Mouse (Mus musculus): ENCODE data around the gene Ugt1a8. TPM values are rescaled to one million over a fixed set of nuclear protein-coding genes. Genes with fewer than 3 reads are reported as not detected.

Ugt1a8 gene
- polyA plus RNA-seq, 1 experiment from 2014 or later, result not detected

DNA sequence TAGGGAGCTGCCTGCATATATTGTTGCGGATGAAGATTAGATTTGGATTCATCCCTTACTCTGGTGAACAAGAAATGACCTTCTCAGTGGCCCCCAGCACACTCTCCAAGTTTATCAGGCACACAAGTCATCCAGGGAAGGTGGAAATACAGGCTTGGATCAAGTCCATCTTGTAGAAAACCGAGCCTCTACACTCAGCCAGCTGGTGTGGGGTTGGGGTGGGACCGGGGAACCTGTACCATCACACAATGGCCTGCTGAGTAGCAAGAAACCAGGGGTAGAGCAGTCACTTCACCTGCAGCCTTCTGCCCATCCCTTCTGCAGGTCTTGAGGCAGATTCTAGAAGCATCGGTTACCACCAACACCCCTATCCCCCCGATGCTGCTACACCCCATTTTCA, 147.0 kb downstream of the Ugt1a8 start:
- H3K4me3 ChIP-seq (ENCODE audit: control insufficient read depth in 1 of 2, insufficient read depth in 1 of 2, low read depth in 1 of 2, low read length in 2 of 2), result no peak overlapping the region

DNA sequence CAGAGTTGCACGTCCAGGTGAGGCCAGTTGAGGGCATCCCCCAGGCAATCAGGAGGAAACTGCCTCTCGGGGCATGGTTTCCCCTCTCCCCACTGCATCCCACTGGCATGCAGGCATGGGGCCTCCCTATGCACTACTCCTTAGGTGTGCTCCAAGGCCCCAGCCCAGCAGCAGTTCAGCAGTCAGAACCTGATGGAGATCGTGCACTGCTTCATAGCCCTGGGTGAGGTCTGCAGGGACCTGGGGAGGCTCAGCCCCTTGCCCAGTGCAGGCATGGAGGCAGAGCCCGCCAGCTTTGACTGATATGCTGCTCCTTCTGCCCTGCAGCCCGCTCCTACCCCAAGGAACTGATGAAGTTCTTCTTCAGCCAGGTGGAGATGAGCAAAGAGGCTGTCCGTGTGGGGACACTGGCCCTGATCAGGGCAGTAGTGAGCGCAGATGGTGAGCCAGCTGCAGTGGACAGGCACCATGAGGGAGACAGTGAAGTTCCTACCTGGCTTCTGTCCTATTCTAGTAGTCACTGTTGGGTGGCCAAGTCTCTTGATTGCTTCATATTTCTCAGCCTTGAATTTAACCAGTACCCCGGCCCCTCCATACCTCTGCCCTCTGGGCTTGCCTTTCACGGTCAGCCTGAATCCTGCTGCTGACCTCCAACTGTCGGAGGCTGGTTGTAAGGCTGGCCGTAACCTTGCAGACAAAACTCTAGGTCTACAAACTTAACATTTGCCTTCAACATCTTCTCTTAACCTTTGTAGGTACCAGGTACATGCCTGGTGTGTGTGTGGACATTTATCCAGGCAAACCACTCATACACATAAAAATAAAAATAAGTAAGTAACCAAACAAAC, 147.7 kb downstream of the Ugt1a8 start:
- no peaks in the 10 kb centered on the region for H3K36me3 ChIP-seq (ENCODE audit: control insufficient read depth, insufficient read depth, low read length)
- WGBS, result 54% methylated on average over 11 of the region's 11 CpGs
- H3K27me3 ChIP-seq (ENCODE audit: control insufficient read depth, insufficient read depth, low read length), result no peaks in the 10 kb centered on the region
- H3K9ac ChIP-seq (ENCODE audit: low read length), result no peak overlapping the region
- no peaks in the 10 kb centered on the region for H3K4me1 ChIP-seq (ENCODE audit: control insufficient read depth in 2 of 2, insufficient read depth in 2 of 2, low read length in 2 of 2)
- ATAC-seq (ENCODE audit: insufficient number of reproducible peaks, insufficient read depth, low FRiP score, low read depth), result 0 out of 2 replicates have a peak, but pooled peaks have one; percentile 3
- H3K27ac ChIP-seq (replicated peaks in 1 of 2; ENCODE audit: control insufficient read depth in 1 of 2, insufficient read depth in 1 of 2, low read depth in 2 of 2, low read length in 2 of 2), result no peak overlapping the region
- no peak overlapping the region for H3K4me2 ChIP-seq (ENCODE audit: low read length)
- H3K9me3 ChIP-seq (ENCODE audit: control insufficient read depth, low read length), result peaks cover 98% of the 10 kb centered on the region
- no peak overlapping the region for H3K4me3 ChIP-seq (ENCODE audit: control insufficient read depth in 1 of 2, insufficient read depth in 1 of 2, low read depth in 1 of 2, low read length in 2 of 2)

More for the DNA sequence above, 147.0 kb downstream of the Ugt1a8 start:
- Histone ChIP-seq H3K9ac (ENCODE audit: low read length) (no peak overlapping the region), H3K4me1 (ENCODE audit: control insufficient read depth in 2 of 2, insufficient read depth in 2 of 2, low read length in 2 of 2) (no peaks in the 10 kb centered on the region), H3K27ac (replicated peaks in 1 of 2; ENCODE audit: control insufficient read depth in 1 of 2, insufficient read depth in 1 of 2, low read depth in 2 of 2, low read length in 2 of 2) (no peak overlapping the region), H3K9me3 (ENCODE audit: control insufficient read depth, low read length) (peaks cover 98% of the 10 kb centered on the region), H3K27me3 (ENCODE audit: control insufficient read depth, insufficient read depth, low read length) (no peaks in the 10 kb centered on the region), H3K4me2 (ENCODE audit: low read length) (no peak overlapping the region), H3K36me3 (ENCODE audit: control insufficient read depth, insufficient read depth, low read length) (no peaks in the 10 kb centered on the region)
- ATAC-seq (ENCODE audit: insufficient number of reproducible peaks, insufficient read depth, low FRiP score, low read depth), result no peak
- WGBS, result 38% methylated on average over 5 of the region's 5 CpGs

DNA sequence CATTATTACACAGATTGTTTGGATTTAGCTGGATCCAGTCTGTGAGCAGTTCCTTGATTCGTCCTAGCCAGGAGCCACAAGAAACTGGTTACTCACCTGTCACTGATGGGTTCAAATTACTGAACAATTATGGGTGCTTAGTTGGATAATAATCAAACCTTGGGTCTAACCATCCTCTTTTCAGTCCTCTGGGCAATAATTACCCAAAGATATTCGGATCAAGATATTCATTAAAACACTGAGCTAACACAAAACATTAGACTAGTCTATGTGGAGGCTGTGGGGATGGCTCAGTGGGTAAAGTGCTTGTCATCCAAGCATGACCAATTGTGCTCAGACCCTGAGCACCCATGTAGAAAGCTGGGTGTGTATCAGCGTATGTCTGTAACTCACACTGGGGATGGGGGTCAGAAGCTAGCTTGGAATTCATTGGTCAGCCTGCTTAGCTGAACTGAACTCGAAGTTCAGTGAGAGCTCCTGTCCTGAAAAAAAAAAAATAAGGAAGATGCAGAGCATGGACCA, 148.3 kb downstream of the Ugt1a8 start:
- Histone ChIP-seq H3K9ac (ENCODE audit: low read length) (no peak overlapping the region), H3K4me2 (ENCODE audit: low read length) (no peak overlapping the region), H3K27ac (replicated peaks in 1 of 2; ENCODE audit: control insufficient read depth in 1 of 2, insufficient read depth in 1 of 2, low read depth in 2 of 2, low read length in 2 of 2) (no peak overlapping the region), H3K27me3 (ENCODE audit: control insufficient read depth, insufficient read depth, low read length) (no peaks in the 10 kb centered on the region), H3K36me3 (ENCODE audit: control insufficient read depth, insufficient read depth, low read length) (no peaks in the 10 kb centered on the region), H3K9me3 (ENCODE audit: control insufficient read depth, low read length) (peaks cover 98% of the 10 kb centered on the region), H3K4me3 (ENCODE audit: control insufficient read depth in 1 of 2, insufficient read depth in 1 of 2, low read depth in 1 of 2, low read length in 2 of 2) (no peak overlapping the region), H3K4me1 (ENCODE audit: control insufficient read depth in 2 of 2, insufficient read depth in 2 of 2, low read length in 2 of 2) (no peaks in the 10 kb centered on the region)
- ATAC-seq (ENCODE audit: insufficient number of reproducible peaks, insufficient read depth, low FRiP score, low read depth), result no peak
- 51% methylated on average over 4 of the region's 4 CpGs for WGBS

DNA sequence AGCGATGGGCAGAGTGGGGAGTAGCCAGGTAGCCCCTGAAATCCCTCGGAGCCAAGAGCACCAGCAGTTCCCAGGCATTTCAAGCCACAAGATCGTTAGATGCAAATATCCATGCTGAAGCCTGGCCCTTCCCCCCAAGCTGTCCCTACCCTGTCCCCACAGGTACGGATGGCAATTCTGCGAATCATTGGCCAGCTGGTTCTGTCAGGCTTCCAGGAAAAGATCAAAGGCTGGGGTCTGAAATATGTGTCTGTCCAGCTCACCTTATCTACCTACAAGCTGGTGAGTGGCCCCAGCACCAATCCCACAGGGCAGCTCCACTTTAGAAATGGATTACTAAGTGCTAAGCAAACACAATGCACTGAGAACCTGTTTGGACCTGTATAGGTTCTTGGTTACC, 149.7 kb downstream of the Ugt1a8 start:
- Histone ChIP-seq H3K9ac (ENCODE audit: low read length) (no peak overlapping the region), H3K36me3 (ENCODE audit: control insufficient read depth, insufficient read depth, low read length) (no peaks in the 10 kb centered on the region), H3K27me3 (ENCODE audit: control insufficient read depth, insufficient read depth, low read length) (no peaks in the 10 kb centered on the region), H3K4me1 (ENCODE audit: control insufficient read depth in 2 of 2, insufficient read depth in 2 of 2, low read length in 2 of 2) (no peaks in the 10 kb centered on the region), H3K4me2 (ENCODE audit: low read length) (no peak overlapping the region), H3K27ac (replicated peaks in 1 of 2; ENCODE audit: control insufficient read depth in 1 of 2, insufficient read depth in 1 of 2, low read depth in 2 of 2, low read length in 2 of 2) (no peak overlapping the region), H3K9me3 (ENCODE audit: control insufficient read depth, low read length) (peaks cover 98% of the 10 kb centered on the region), H3K4me3 (ENCODE audit: control insufficient read depth in 1 of 2, insufficient read depth in 1 of 2, low read depth in 1 of 2, low read length in 2 of 2) (no peak overlapping the region)
- no peak for ATAC-seq (ENCODE audit: insufficient number of reproducible peaks, insufficient read depth, low FRiP score, low read depth)
- WGBS, result 68% methylated on average over 5 of the region's 5 CpGs

DNA sequence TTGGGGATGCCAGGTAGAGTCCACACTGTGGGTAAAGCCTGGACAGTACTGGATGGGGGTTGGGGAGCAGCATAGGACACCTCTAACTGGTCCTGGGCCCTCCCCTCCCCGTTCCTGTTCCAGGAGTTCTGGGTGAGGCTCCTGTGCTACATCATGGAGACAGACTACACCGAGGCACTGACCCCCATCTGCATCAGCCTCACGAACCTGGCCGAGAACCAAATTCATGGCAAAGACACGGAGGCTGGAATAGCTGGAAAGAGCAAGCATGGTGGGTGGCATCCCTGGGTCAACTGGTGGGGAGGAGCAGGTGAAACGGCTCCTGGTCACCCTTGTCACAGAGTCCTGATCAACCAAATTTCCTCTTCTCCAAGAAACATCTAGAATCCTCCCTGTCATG, 151.2 kb downstream of the Ugt1a8 start:
- no peak for ATAC-seq (ENCODE audit: insufficient number of reproducible peaks, insufficient read depth, low FRiP score, low read depth)
- Histone ChIP-seq H3K9ac (ENCODE audit: low read length) (no peak overlapping the region), H3K4me3 (ENCODE audit: control insufficient read depth in 1 of 2, insufficient read depth in 1 of 2, low read depth in 1 of 2, low read length in 2 of 2) (no peak overlapping the region), H3K36me3 (ENCODE audit: control insufficient read depth, insufficient read depth, low read length) (no peaks in the 10 kb centered on the region), H3K4me1 (ENCODE audit: control insufficient read depth in 2 of 2, insufficient read depth in 2 of 2, low read length in 2 of 2) (no peaks in the 10 kb centered on the region), H3K27me3 (ENCODE audit: control insufficient read depth, insufficient read depth, low read length) (no peaks in the 10 kb centered on the region), H3K4me2 (ENCODE audit: low read length) (no peak overlapping the region), H3K9me3 (ENCODE audit: control insufficient read depth, low read length) (peaks cover 96% of the 10 kb centered on the region), H3K27ac (replicated peaks in 1 of 2; ENCODE audit: control insufficient read depth in 1 of 2, insufficient read depth in 1 of 2, low read depth in 2 of 2, low read length in 2 of 2) (no peak overlapping the region)
- 64% methylated on average over 6 of the region's 6 CpGs for WGBS

DNA sequence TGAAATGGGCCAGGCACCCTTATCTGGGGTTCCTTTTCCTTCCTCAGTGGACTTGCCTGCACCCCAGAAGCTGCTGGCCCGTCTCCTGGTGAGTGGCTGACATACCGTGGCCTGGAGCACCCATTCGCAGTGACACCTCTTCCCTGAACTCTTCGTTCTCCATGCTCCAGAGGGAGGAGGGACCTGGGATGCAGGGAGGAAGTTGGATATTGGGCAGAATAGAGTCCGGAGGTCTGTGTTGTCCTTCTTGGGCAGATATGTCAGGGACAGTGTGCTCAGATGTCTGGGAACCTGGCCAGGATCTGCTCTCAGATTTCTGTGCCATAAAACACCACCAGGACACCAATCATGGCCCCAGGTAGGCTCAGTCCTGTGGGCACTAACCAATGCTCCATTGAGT, 152.5 kb downstream of the Ugt1a8 start:
- H3K9ac ChIP-seq (ENCODE audit: low read length), result no peak overlapping the region
- no peaks in the 10 kb centered on the region for H3K27me3 ChIP-seq (ENCODE audit: control insufficient read depth, insufficient read depth, low read length)
- no peaks in the 10 kb centered on the region for H3K36me3 ChIP-seq (ENCODE audit: control insufficient read depth, insufficient read depth, low read length)
- ATAC-seq (ENCODE audit: insufficient number of reproducible peaks, insufficient read depth, low FRiP score, low read depth), result no peak
- no peaks in the 10 kb centered on the region for H3K4me1 ChIP-seq (ENCODE audit: control insufficient read depth in 2 of 2, insufficient read depth in 2 of 2, low read length in 2 of 2)
- H3K4me2 ChIP-seq (ENCODE audit: low read length), result no peak overlapping the region
- 66% methylated on average over 5 of the region's 5 CpGs for WGBS
- no peak overlapping the region for H3K4me3 ChIP-seq (ENCODE audit: control insufficient read depth in 1 of 2, insufficient read depth in 1 of 2, low read depth in 1 of 2, low read length in 2 of 2)
- peaks cover 94% of the 10 kb centered on the region for H3K9me3 ChIP-seq (ENCODE audit: control insufficient read depth, low read length)
- H3K27ac ChIP-seq (replicated peaks in 1 of 2; ENCODE audit: control insufficient read depth in 1 of 2, insufficient read depth in 1 of 2, low read depth in 2 of 2, low read length in 2 of 2), result no peak overlapping the region

DNA sequence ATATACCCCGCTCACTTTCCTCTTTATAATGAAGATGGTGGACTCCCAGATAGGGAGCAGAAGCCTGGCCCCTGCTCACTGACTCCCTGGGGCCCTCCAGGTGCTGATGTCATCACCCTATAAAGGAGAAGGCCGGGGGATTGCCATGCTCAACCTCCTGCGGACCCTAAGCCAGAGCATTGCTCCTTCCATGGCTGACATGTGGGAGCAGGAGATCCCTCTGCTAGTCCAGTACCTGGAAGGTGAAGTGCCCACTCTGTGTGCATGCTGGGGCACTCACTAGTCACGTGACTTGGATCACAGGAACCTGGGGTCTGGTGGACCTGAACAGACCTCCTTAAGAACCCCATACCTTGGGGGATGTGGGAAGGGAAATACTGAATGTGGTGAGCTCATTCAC, 153.0 kb downstream of the Ugt1a8 start:
- Histone ChIP-seq H3K27me3 (ENCODE audit: control insufficient read depth, insufficient read depth, low read length) (no peaks in the 10 kb centered on the region), H3K27ac (replicated peaks in 1 of 2; ENCODE audit: control insufficient read depth in 1 of 2, insufficient read depth in 1 of 2, low read depth in 2 of 2, low read length in 2 of 2) (no peak overlapping the region), H3K9me3 (ENCODE audit: control insufficient read depth, low read length) (peaks cover 93% of the 10 kb centered on the region), H3K9ac (ENCODE audit: low read length) (no peak overlapping the region), H3K4me2 (ENCODE audit: low read length) (no peak overlapping the region), H3K36me3 (ENCODE audit: control insufficient read depth, insufficient read depth, low read length) (no peaks in the 10 kb centered on the region), H3K4me1 (ENCODE audit: control insufficient read depth in 2 of 2, insufficient read depth in 2 of 2, low read length in 2 of 2) (no peaks in the 10 kb centered on the region), H3K4me3 (ENCODE audit: control insufficient read depth in 1 of 2, insufficient read depth in 1 of 2, low read depth in 1 of 2, low read length in 2 of 2) (no peak overlapping the region)
- 0 out of 2 replicates have a peak, but pooled peaks have one; percentile 1 for ATAC-seq (ENCODE audit: insufficient number of reproducible peaks, insufficient read depth, low FRiP score, low read depth)
- 59% methylated on average over 4 of the region's 4 CpGs for WGBS

All from heart, embryonic 14.5 days (tissue).